Mouse (Mus musculus) MEL (cell line): ENCODE results near the gene Lypla2. TPM values are rescaled to one million over a fixed set of nuclear protein-coding genes. Genes with fewer than 3 reads are reported as not detected.

Experiments used
- DNase-seq: peaks from one replicate; pipeline ENCODE4 v3.0.0; 2011; ENCODE audit warnings: low read depth, low spot score
- H3K27ac ChIP-seq: 2 replicates; pipeline ENCODE4 v1.5.1; 2012; ENCODE audit warnings: low read depth, mild to moderate bottlenecking, control low read depth, low read length, moderate library complexity; ENCODE audit not compliant: control insufficient read depth
- H3K27me3 ChIP-seq, 2 experiments: fragments of 150-350 bp in 1 of 2; sonication (generic) in 1 of 2; 2 replicates each; pipeline ENCODE4 v1.6.1; 2012; ENCODE audit warnings: low read length in 2 of 2, mild to moderate bottlenecking in 2 of 2, improper control_type of control experiment in 1 of 2, moderate library complexity in 1 of 2; ENCODE audit not compliant: insufficient read depth in 2 of 2, control insufficient read depth in 1 of 2
- H3K36me3 ChIP-seq, 2 experiments: 2 replicates each; pipeline ENCODE4 v1.6.1; 2012 to 2014; ENCODE audit warnings: low read length in 2 of 2, improper control_type of control experiment in 1 of 2, inconsistent platforms in 1 of 2, mild to moderate bottlenecking in 1 of 2; ENCODE audit not compliant: insufficient read depth in 2 of 2, control insufficient read depth in 1 of 2
- H3K4me1 ChIP-seq, 2 experiments: fragments of 150-350 bp in 1 of 2; sonication (generic) in 1 of 2; 2 replicates each; pipeline ENCODE4 v1.6.1; 2012; ENCODE audit warnings: low read length in 2 of 2, improper control_type of control experiment in 1 of 2, mild to moderate bottlenecking in 1 of 2; ENCODE audit not compliant: insufficient read depth in 2 of 2, control insufficient read depth in 1 of 2
- H3K4me3 ChIP-seq, 2 experiments: fragments of 150-350 bp in 1 of 2; sonication (generic) in 1 of 2; 2 replicates each; pipeline ENCODE4 v1.5.1; 2012; ENCODE audit warnings: low read depth in 2 of 2, low read length in 2 of 2, mild to moderate bottlenecking in 2 of 2, moderate library complexity in 2 of 2, control low read depth in 1 of 2, improper control_type of control experiment in 1 of 2; ENCODE audit not compliant: control insufficient read depth in 1 of 2, insufficient read depth in 1 of 2
- H3K79me2 ChIP-seq: 2 replicates; pipeline ENCODE4 v1.6.1; 2012; ENCODE audit warnings: mild to moderate bottlenecking, low read length, moderate library complexity; ENCODE audit not compliant: control insufficient read depth, poor library complexity, insufficient read depth
- H3K9ac ChIP-seq: 2 replicates; pipeline ENCODE4 v1.6.1; 2012; ENCODE audit warnings: low read depth, mild to moderate bottlenecking, control low read depth, low read length, moderate library complexity; ENCODE audit not compliant: control insufficient read depth, poor library complexity, severe bottlenecking
- H3K9me3 ChIP-seq: fragments of 150-350 bp; sonication (generic); replicated peaks from 2 replicates; pipeline ENCODE4 v1.6.1; 2012; ENCODE audit warnings: mild to moderate bottlenecking, low read length, improper control_type of control experiment, moderate library complexity; ENCODE audit not compliant: insufficient read depth
- BHLHE40 ChIP-seq: IDR thresholded peaks from 2 replicates; pipeline ENCODE4 v1.6.1; 2012; ENCODE audit warnings: low read depth, mild to moderate bottlenecking, inconsistent platforms, low read length, improper control_type of control experiment, borderline replicate concordance
- CHD2 ChIP-seq: IDR thresholded peaks from 2 replicates; pipeline ENCODE4 v1.6.1; 2011; ENCODE audit warnings: low read length, improper control_type of control experiment
- CTCF ChIP-seq, 3 experiments: IDR thresholded peaks in 2 of 3; conservative IDR thresholded peaks in 1 of 3; 2 replicates each; pipeline ENCODE4 v1.5.1; 2011 to 2012; ENCODE audit warnings: low read length in 3 of 3, low read depth in 2 of 3, mild to moderate bottlenecking in 2 of 3, improper control_type of control experiment in 1 of 3, inconsistent platforms in 1 of 3, mixed read lengths in 1 of 3, moderate library complexity in 1 of 3; ENCODE audit not compliant: control insufficient read depth in 1 of 3, insufficient read depth in 1 of 3, poor library complexity in 1 of 3, severe bottlenecking in 1 of 3
- E2F4 ChIP-seq: IDR thresholded peaks from 2 replicates; pipeline ENCODE4 v1.6.1; 2011; ENCODE audit warnings: low read depth, low read length, improper control_type of control experiment, borderline replicate concordance
- ELF1 ChIP-seq: IDR thresholded peaks from 2 replicates; pipeline ENCODE4 v1.6.1; 2014; ENCODE audit warnings: low read depth, mild to moderate bottlenecking, inconsistent platforms, low read length, improper control_type of control experiment, moderate library complexity
- GABPA ChIP-seq: IDR thresholded peaks from 2 replicates; pipeline ENCODE4 v1.6.1; 2012; ENCODE audit warnings: low read depth, mild to moderate bottlenecking, inconsistent platforms, low read length, improper control_type of control experiment, moderate library complexity
- HCFC1 ChIP-seq: IDR thresholded peaks from 2 replicates; pipeline ENCODE4 v1.6.1; 2012; ENCODE audit warnings: low read depth, mild to moderate bottlenecking, inconsistent platforms, low read length, improper control_type of control experiment, moderate library complexity
- JUND ChIP-seq: IDR thresholded peaks from 2 replicates; pipeline ENCODE4 v1.6.1; 2011; ENCODE audit warnings: low read depth, mild to moderate bottlenecking, improper control_type of control experiment, low read length
- KAT2A ChIP-seq: conservative IDR thresholded peaks from 2 replicates; pipeline ENCODE4 v1.6.1; 2012; ENCODE audit warnings: low read depth, low read length, improper control_type of control experiment, inconsistent platforms
- MAFK ChIP-seq: IDR thresholded peaks from 2 replicates; pipeline ENCODE4 v1.6.1; 2011; ENCODE audit warnings: low read depth, mild to moderate bottlenecking, low read length, improper control_type of control experiment, borderline replicate concordance
- MAX ChIP-seq: IDR thresholded peaks from 2 replicates; pipeline ENCODE4 v1.6.1; 2011; ENCODE audit warnings: low read length, improper control_type of control experiment
- MAZ ChIP-seq: IDR thresholded peaks from 2 replicates; pipeline ENCODE4 v1.6.1; 2012; ENCODE audit warnings: low read depth, mild to moderate bottlenecking, inconsistent platforms, low read length, improper control_type of control experiment
- MXI1 ChIP-seq: IDR thresholded peaks from 2 replicates; pipeline ENCODE4 v1.6.1; 2011; ENCODE audit warnings: mild to moderate bottlenecking, low read depth, low read length, improper control_type of control experiment
- MYC ChIP-seq: IDR thresholded peaks from 2 replicates; pipeline ENCODE4 v1.6.1; 2011; ENCODE audit warnings: low read depth, mild to moderate bottlenecking, low read length, improper control_type of control experiment, moderate library complexity
- NELFE ChIP-seq: IDR thresholded peaks from 2 replicates; pipeline ENCODE4 v1.6.1; 2011; ENCODE audit warnings: low read depth, low read length, improper control_type of control experiment
- POLR2A ChIP-seq, 2 experiments: IDR thresholded peaks; 2 replicates each; pipeline ENCODE4 v1.6.1; 2011 to 2012; ENCODE audit warnings: low read length in 2 of 2, mild to moderate bottlenecking in 2 of 2, control low read depth in 1 of 2, improper control_type of control experiment in 1 of 2, low read depth in 1 of 2, moderate library complexity in 1 of 2; ENCODE audit not compliant: control insufficient read depth in 1 of 2, insufficient read depth in 1 of 2, poor library complexity in 1 of 2
- POLR2AphosphoS2 ChIP-seq: IDR thresholded peaks from 2 replicates; pipeline ENCODE4 v1.6.1; 2011; ENCODE audit warnings: low read length, improper control_type of control experiment
- RCOR1 ChIP-seq: IDR thresholded peaks from 2 replicates; pipeline ENCODE4 v1.6.1; 2012; ENCODE audit warnings: low read depth, mild to moderate bottlenecking, inconsistent platforms, low read length, improper control_type of control experiment
- SIN3A ChIP-seq: IDR thresholded peaks from 2 replicates; pipeline ENCODE4 v1.6.1; 2012; ENCODE audit warnings: low read length, improper control_type of control experiment, inconsistent platforms
- TAL1 ChIP-seq: IDR thresholded peaks from 2 replicates; pipeline ENCODE4 v1.6.1; 2012; ENCODE audit warnings: mild to moderate bottlenecking, inconsistent platforms, low read length, moderate library complexity, mixed read lengths
- TBP ChIP-seq: IDR thresholded peaks from 2 replicates; pipeline ENCODE4 v1.8.0; 2011; ENCODE audit warnings: low read depth, low read length, improper control_type of control experiment
- UBTF ChIP-seq: IDR thresholded peaks from 2 replicates; pipeline ENCODE4 v1.6.1; 2012; ENCODE audit warnings: low read depth, mild to moderate bottlenecking, inconsistent platforms, low read length, improper control_type of control experiment, moderate library complexity, borderline replicate concordance; ENCODE audit not compliant: insufficient read depth
- USF1 ChIP-seq: IDR thresholded peaks from 2 replicates; pipeline ENCODE4 v1.6.1; 2014; ENCODE audit warnings: low read depth, mild to moderate bottlenecking, inconsistent platforms, low read length, improper control_type of control experiment, moderate library complexity
- ZC3H11A ChIP-seq: IDR thresholded peaks from 2 replicates; pipeline ENCODE4 v1.6.1; 2012; ENCODE audit warnings: low read depth, mild to moderate bottlenecking, inconsistent platforms, low read length, improper control_type of control experiment
- ZMIZ1 ChIP-seq: IDR thresholded peaks from 2 replicates; pipeline ENCODE4 v1.6.1; 2012; ENCODE audit warnings: low read depth, mild to moderate bottlenecking, inconsistent platforms, low read length, improper control_type of control experiment, moderate library complexity
- polyA plus RNA-seq, 2 experiments: library from polyadenylated mRNA; stranded (reverse) in 1 of 2; unstranded in 1 of 2; fragments of >175 nt in 1 of 2; fragments of >200 nt in 1 of 2; gene quantifications; 2 replicates each; pipeline versions ENCODE4 v1.2.1 to v1.2.4; 2012; ENCODE audit warnings: low replicate concordance in 2 of 2, low read depth in 1 of 2; ENCODE audit not compliant: insufficient read length in 2 of 2, insufficient read depth in 1 of 2, missing spikeins in 1 of 2
- total RNA-seq: library from RNA; depleted of rRNA; stranded (reverse); fragments of 300-350 nt; gene quantifications from 2 replicates; pipeline ENCODE4 v1.2.3, GENCODE M21; 2012

Gene Lypla2
- total and polyA plus RNA-seq, 3 experiments, result 65.1 to 95.6 TPM; not detected in 1

- peak overlapping the region; percentile 87 for H3K27ac ChIP-seq
- DNase-seq, result peak; percentile 97
- no peaks in the 10 kb centered on the region for H3K27me3 ChIP-seq
- peaks cover 9 to 29% of the 10 kb centered on the region in 2 experiments for H3K4me1 ChIP-seq
- no peaks in the 10 kb centered on the region for H3K9me3 ChIP-seq
- peak; percentile 94; the same call in 1 of the 2 replicates for TF ChIP-seq MYC
- TF ChIP-seq ZMIZ1, result peak; percentile 47; the same call in 1 of the 2 replicates
- TF ChIP-seq JUND, result peak; percentile 98
- peak; percentile 93 for TF ChIP-seq MXI1
- TF ChIP-seq UBTF, result no peak
- no peak for TF ChIP-seq CTCF (IDR thresholded peaks at IDR 0.05 in 2 of 3, conservative IDR thresholded peaks at IDR 0.05 in 1 of 3; ENCODE audit: control insufficient read depth in 1 of 3, insufficient read depth in 1 of 3, low read depth in 2 of 3, low read length in 3 of 3, poor library complexity in 1 of 3, severe bottlenecking in 1 of 3)
- peak; percentile 70 for TF ChIP-seq HCFC1
- no peak for TF ChIP-seq MAFK
- TF ChIP-seq MAX, result peak; percentile 88
- TF ChIP-seq USF1, result peak; percentile 90
- TF ChIP-seq ELF1, result peak; percentile 40; the same call in 1 of the 2 replicates
- TF ChIP-seq TBP, result peak; percentile 13; the same call in 1 of the 2 replicates
- peak; percentile 76 for TF ChIP-seq CHD2
- peak; percentile 39 for TF ChIP-seq NELFE
- no peak for TF ChIP-seq ZC3H11A
- TF ChIP-seq TAL1, result no peak
- no peak for TF ChIP-seq KAT2A
- peak; percentile 82 for TF ChIP-seq BHLHE40
- TF ChIP-seq MAZ, result peak; percentile 93
- no peak for TF ChIP-seq E2F4
- 0 out of 2 replicates have a peak, but pooled peaks have one; percentile 6 for TF ChIP-seq RCOR1
- TF ChIP-seq POLR2A (IDR thresholded peaks at IDR 0.05; ENCODE audit: control insufficient read depth in 1 of 2, insufficient read depth in 1 of 2, low read depth in 1 of 2, low read length in 2 of 2, poor library complexity in 1 of 2), result peak; percentile 57 to 74; a peak in 3 of 4 replicates
- peak; percentile 37; the same call in 1 of the 2 replicates for TF ChIP-seq POLR2AphosphoS2
- TF ChIP-seq SIN3A, result peak; percentile 44; the same call in 1 of the 2 replicates
- no peak for TF ChIP-seq GABPA
- peaks cover 6% of the 10 kb centered on the region for H3K79me2 ChIP-seq
- peaks cover 0 to 25% of the 10 kb centered on the region in 2 experiments; a peak in 2 of 4 replicates for H3K36me3 ChIP-seq
- H3K4me3 ChIP-seq, result peak overlapping the region; percentile 20 to 36
- peak overlapping the region; percentile 71 for H3K9ac ChIP-seq
Measured at GRCm38 (mm10) chr4:135926195-135926808, 46.1 kb downstream of the Lypla2 start.
